In the genomic region with DNA sequence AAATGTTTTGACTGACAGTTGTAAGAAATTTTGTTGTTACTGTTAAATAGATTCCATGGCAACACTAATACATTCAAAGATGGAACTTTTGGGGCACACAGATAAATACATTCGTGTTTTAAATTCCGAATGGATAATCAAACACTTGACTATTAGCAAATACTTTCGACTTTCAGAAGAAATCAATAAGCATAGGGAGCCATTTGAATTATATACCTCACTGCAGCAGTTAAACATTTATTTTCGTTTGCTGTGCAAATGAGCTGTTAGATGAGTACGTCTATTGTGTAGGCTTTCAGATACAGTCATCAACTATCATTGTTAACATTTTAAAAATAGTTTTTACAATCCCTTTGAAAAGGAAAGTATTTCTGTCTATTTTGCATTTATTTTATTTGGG, we compare ENCODE assay signal across 13 mouse cellular contexts.
DNase-seq lines count a peak whose midpoint lies in the region; ATAC-seq lines count a peak whose summit lies in the region.
"Had no signal": no experiment of that assay in that cellular context is flagged by ENCODE, and none has a peak within 500 bp of the region (broad histone marks: within the 10 kb centered on the region; RNA-seq: fewer than 3 reads in every experiment).

No protein-coding gene starts in this region.

- H3K9ac ChIP-seq in heart, embryonic 13.5 days: 0 out of 2 replicates have a peak overlapping the region, but pooled peaks have one; percentile 33
- no peak overlapping the region for H3K9ac ChIP-seq in midbrain, embryonic 11.5 days (ENCODE audit: low read length)
- no peak overlapping the region for H3K9ac ChIP-seq in hindbrain, embryonic 16.5 days (ENCODE audit: low read depth, low read length)
- no peak overlapping the region for H3K9ac ChIP-seq in stomach, embryonic 16.5 days (ENCODE audit: low read length)
- H3K9ac ChIP-seq: kidney, embryonic 15.5 days; liver, embryonic 14.5 days had no signal

- no peak for ATAC-seq in heart, embryonic 13.5 days (ENCODE audit: extremely low read depth, insufficient number of reproducible peaks, low FRiP score, low TSS enrichment)
- no peak for ATAC-seq in midbrain, embryonic 11.5 days (ENCODE audit: low FRiP score)
- no peak for ATAC-seq in hindbrain, embryonic 16.5 days
- no peak for ATAC-seq in stomach, embryonic 16.5 days (ENCODE audit: insufficient read depth, low FRiP score)
- no peak for ATAC-seq in CD4-positive, CD25-positive, alpha-beta regulatory T cell, adult 4 months

- H3K4me3 ChIP-seq in heart, embryonic 13.5 days: peak overlapping the region; percentile 43
- no peak overlapping the region for H3K4me3 ChIP-seq in midbrain, embryonic 11.5 days (ENCODE audit: low read depth, low read length)
- no peak overlapping the region for H3K4me3 ChIP-seq in midbrain, embryonic 10.5 days
- no peak overlapping the region for H3K4me3 ChIP-seq in hindbrain, embryonic 16.5 days (ENCODE audit: low read length)
- H3K4me3 ChIP-seq in stomach, embryonic 16.5 days (replicated peaks; ENCODE audit: low read length): no peak overlapping the region
- H3K4me3 ChIP-seq: kidney, embryonic 15.5 days had no signal

- H3K36me3 ChIP-seq in heart, embryonic 13.5 days: peaks cover 28% of the 10 kb centered on the region
- H3K36me3 ChIP-seq in midbrain, embryonic 11.5 days (ENCODE audit: control insufficient read depth, insufficient read depth, low read length): no peaks in the 10 kb centered on the region
- peaks cover 26% of the 10 kb centered on the region for H3K36me3 ChIP-seq in midbrain, embryonic 10.5 days
- peaks cover 4% of the 10 kb centered on the region; the same call in 1 of the 2 replicates for H3K36me3 ChIP-seq in hindbrain, embryonic 16.5 days (ENCODE audit: control insufficient read depth, insufficient read depth, low read length)
- H3K36me3 ChIP-seq in stomach, embryonic 16.5 days (ENCODE audit: control insufficient read depth, insufficient read depth, low read length): 0 out of 2 replicates have a peak, but pooled peaks cover 5% of the 10 kb centered on the region

- no peaks in the 10 kb centered on the region for H3K27me3 ChIP-seq in heart, embryonic 13.5 days (replicated peaks)
- H3K27me3 ChIP-seq in midbrain, embryonic 11.5 days (ENCODE audit: control insufficient read depth, insufficient read depth, low read length): no peaks in the 10 kb centered on the region
- no peaks in the 10 kb centered on the region for H3K27me3 ChIP-seq in midbrain, embryonic 10.5 days (ENCODE audit: low read depth, poor library complexity, severe bottlenecking)
- H3K27me3 ChIP-seq in hindbrain, embryonic 16.5 days (replicated peaks; ENCODE audit: control insufficient read depth, insufficient read depth, low read length): no peaks in the 10 kb centered on the region
- no peaks in the 10 kb centered on the region for H3K27me3 ChIP-seq in stomach, embryonic 16.5 days (ENCODE audit: control insufficient read depth, insufficient read depth, low read length)
- H3K27me3 ChIP-seq: kidney, embryonic 15.5 days had no signal

- no peak for DNase-seq in heart, postnatal 14 days
- peak; percentile 75 for DNase-seq in midbrain, embryonic 11.5 days (ENCODE audit: low spot score, missing footprints)
- DNase-seq in midbrain, embryonic 10.5 days (ENCODE audit: low spot score): no peak
- no peak for DNase-seq in urinary bladder, postnatal 25 days (ENCODE audit: low spot score)
- DNase-seq: layer of hippocampus, adult 9-11 months; left cerebral cortex, postnatal 4 days; lung, postnatal 36 days had no signal

- H3K4me1 ChIP-seq in heart, embryonic 13.5 days: peaks cover 25% of the 10 kb centered on the region
- H3K4me1 ChIP-seq in midbrain, embryonic 11.5 days (ENCODE audit: control insufficient read depth, insufficient read depth, low read length): peaks cover 7% of the 10 kb centered on the region
- peaks cover 18% of the 10 kb centered on the region for H3K4me1 ChIP-seq in midbrain, embryonic 10.5 days
- H3K4me1 ChIP-seq in hindbrain, embryonic 16.5 days (ENCODE audit: control insufficient read depth, insufficient read depth, low read depth, low read length): peaks cover 5% of the 10 kb centered on the region
- peaks cover 3% of the 10 kb centered on the region; the same call in 1 of the 2 replicates for H3K4me1 ChIP-seq in stomach, embryonic 16.5 days (ENCODE audit: control insufficient read depth, insufficient read depth, low read length)

- no peaks in the 10 kb centered on the region for H3K9me3 ChIP-seq in heart, embryonic 13.5 days
- no peaks in the 10 kb centered on the region; the same call in 1 of the 2 replicates for H3K9me3 ChIP-seq in midbrain, embryonic 11.5 days (ENCODE audit: control insufficient read depth, low read length)
- H3K9me3 ChIP-seq in midbrain, embryonic 10.5 days (replicated peaks): no peaks in the 10 kb centered on the region; the same call in 1 of the 2 replicates
- H3K9me3 ChIP-seq in hindbrain, embryonic 16.5 days (ENCODE audit: control insufficient read depth, low read length): no peaks in the 10 kb centered on the region
- 0 out of 2 replicates have a peak, but pooled peaks cover 3% of the 10 kb centered on the region for H3K9me3 ChIP-seq in stomach, embryonic 16.5 days (replicated peaks; ENCODE audit: control insufficient read depth, low read length)
- H3K9me3 ChIP-seq: kidney, embryonic 15.5 days had no signal

- intact Hi-C loops in heart, postnatal 14 days (cut with DNase I): loop anchor here (2.0 kb wide), 1 partner anchor 92 kb away; no protein-coding TSS in a partner anchor

- peak overlapping the region; percentile 62 for H3K4me2 ChIP-seq in heart, embryonic 13.5 days
- no peak overlapping the region for H3K4me2 ChIP-seq in midbrain, embryonic 11.5 days
- H3K4me2 ChIP-seq in hindbrain, embryonic 16.5 days (ENCODE audit: low read length): peak overlapping the region; percentile 19; the same call in 1 of the 2 replicates
- H3K4me2 ChIP-seq in stomach, embryonic 16.5 days (ENCODE audit: low read depth, low read length): peak overlapping the region; percentile 34
- H3K4me2 ChIP-seq: kidney, embryonic 15.5 days had no signal

- H3K27ac ChIP-seq in heart, embryonic 13.5 days (replicated peaks): no peak overlapping the region
- no peak overlapping the region for H3K27ac ChIP-seq in midbrain, embryonic 11.5 days (ENCODE audit: low read depth, low read length)
- H3K27ac ChIP-seq in midbrain, embryonic 10.5 days (replicated peaks): no peak overlapping the region
- H3K27ac ChIP-seq in hindbrain, embryonic 16.5 days (ENCODE audit: low read depth, low read length): no peak overlapping the region
- no peak overlapping the region for H3K27ac ChIP-seq in stomach, embryonic 16.5 days (ENCODE audit: low read length)
- H3K27ac ChIP-seq: kidney, embryonic 15.5 days; liver, embryonic 14.5 days had no signal

- 62% methylated on average over 5 of the region's 5 CpGs for WGBS in heart, embryonic 13.5 days
- WGBS in midbrain, embryonic 11.5 days: 76% methylated on average over 5 of the region's 5 CpGs
- WGBS in midbrain, embryonic 10.5 days: 81% methylated on average over 5 of the region's 5 CpGs
- 49% methylated on average over 5 of the region's 5 CpGs for WGBS in hindbrain, embryonic 16.5 days
- 54% methylated on average over 5 of the region's 5 CpGs for WGBS in stomach, embryonic 16.5 days
